Mouse (Mus musculus): ENCODE measurements at regions not wholly inside any gene's neighbourhood (a gene's known extent, or its start where the extent isn't known, plus 50 kb on each side); places are given as distances from the start of the nearest gene placed in this dataset. TPM values are rescaled to one million over a fixed set of nuclear protein-coding genes. Genes with fewer than 3 reads are reported as not detected.
A peak's percentile ranks its signal among the peaks of the same experiment; 100 is the strongest.

GRCm38 (mm10) chr1:168502266-168502665, 70.2 kb upstream of the Pbx1 start:
- no peak overlapping the region for H3K9ac ChIP-seq (replicated peaks; ENCODE audit: low read depth)
- H3K4me2 ChIP-seq (replicated peaks; ENCODE audit: low read depth, low read length): no peak overlapping the region
- H3K27me3 ChIP-seq (replicated peaks; ENCODE audit: insufficient read depth, low read length): no peaks in the 10 kb centered on the region
- 37% methylated on average over 7 of the region's 7 CpGs for WGBS
- peak; percentile 91 for ATAC-seq
- no peaks in the 10 kb centered on the region for H3K36me3 ChIP-seq (ENCODE audit: insufficient read depth, low read length)
- no peaks in the 10 kb centered on the region for H3K9me3 ChIP-seq (ENCODE audit: low read length)
- H3K4me1 ChIP-seq (ENCODE audit: insufficient read depth, low read depth, low read length): no peaks in the 10 kb centered on the region; the same call in 1 of the 2 replicates
- TF ChIP-seq CTCF (IDR thresholded peaks at IDR 0.05): no peak
- peak; percentile 71 for TF ChIP-seq EP300 (IDR thresholded peaks at IDR 0.05)
- peak; percentile 75 for DNase-seq (ENCODE audit: low spot score)
- H3K27ac ChIP-seq (ENCODE audit: low read length): no peak overlapping the region; the same call in 1 of the 2 replicates
- no peak overlapping the region for H3K4me3 ChIP-seq (ENCODE audit: low read depth, low read length)

GRCm38 (mm10) chr1:168501375-168502169, 69.5 kb upstream of the Pbx1 start:
- Histone ChIP-seq H3K9ac (replicated peaks; ENCODE audit: low read depth) (no peak overlapping the region), H3K4me1 (ENCODE audit: insufficient read depth, low read depth, low read length) (no peaks in the 10 kb centered on the region; the same call in 1 of the 2 replicates), H3K27me3 (replicated peaks; ENCODE audit: insufficient read depth, low read length) (no peaks in the 10 kb centered on the region), H3K4me2 (replicated peaks; ENCODE audit: low read depth, low read length) (no peak overlapping the region), H3K27ac (ENCODE audit: low read length) (no peak overlapping the region), H3K4me3 (ENCODE audit: low read depth, low read length) (no peak overlapping the region), H3K9me3 (ENCODE audit: low read length) (no peaks in the 10 kb centered on the region), H3K36me3 (ENCODE audit: insufficient read depth, low read length) (no peaks in the 10 kb centered on the region)
- DNase-seq (ENCODE audit: low spot score): peak; percentile 14
- 30% methylated on average over 4 of the region's 4 CpGs for WGBS
- TF ChIP-seq EP300 (IDR thresholded peaks at IDR 0.05): no peak
- TF ChIP-seq CTCF (IDR thresholded peaks at IDR 0.05): no peak
- no peak for ATAC-seq

DNA sequence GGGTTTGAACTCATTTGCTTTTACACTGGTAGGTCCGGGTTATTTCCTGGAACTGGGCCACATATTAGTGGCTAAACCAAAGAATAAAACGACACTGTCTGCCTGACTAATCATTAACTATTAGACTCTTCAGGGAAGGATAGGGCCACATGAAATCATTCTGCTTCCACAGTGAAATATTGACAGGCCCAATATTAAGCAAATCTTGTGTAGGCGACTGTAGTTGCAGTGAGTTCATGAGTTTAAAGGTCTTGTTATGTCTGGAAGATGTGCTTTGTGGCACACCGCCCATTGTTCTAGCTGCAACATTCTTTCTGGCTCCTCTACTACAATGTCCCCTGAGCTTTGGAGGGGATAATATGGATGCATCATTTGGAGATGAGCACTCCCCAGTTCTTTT, 65.7 kb upstream of the Pbx1 start:
- Histone ChIP-seq H3K9me3 (ENCODE audit: low read length) (no peaks in the 10 kb centered on the region), H3K4me1 (ENCODE audit: insufficient read depth, low read depth, low read length) (no peaks in the 10 kb centered on the region; the same call in 1 of the 2 replicates), H3K9ac (replicated peaks; ENCODE audit: low read depth) (no peak overlapping the region), H3K36me3 (ENCODE audit: insufficient read depth, low read length) (no peaks in the 10 kb centered on the region), H3K27me3 (replicated peaks; ENCODE audit: insufficient read depth, low read length) (no peaks in the 10 kb centered on the region), H3K27ac (ENCODE audit: low read length) (no peak overlapping the region), H3K4me3 (ENCODE audit: low read depth, low read length) (no peak overlapping the region), H3K4me2 (replicated peaks; ENCODE audit: low read depth, low read length) (no peak overlapping the region)
- TF ChIP-seq CTCF (IDR thresholded peaks at IDR 0.05) (no peak), EP300 (IDR thresholded peaks at IDR 0.05) (no peak)
- 43% methylated on average over 4 of the region's 4 CpGs for WGBS
- ATAC-seq: no peak
- no peak for DNase-seq (ENCODE audit: low spot score)

DNA sequence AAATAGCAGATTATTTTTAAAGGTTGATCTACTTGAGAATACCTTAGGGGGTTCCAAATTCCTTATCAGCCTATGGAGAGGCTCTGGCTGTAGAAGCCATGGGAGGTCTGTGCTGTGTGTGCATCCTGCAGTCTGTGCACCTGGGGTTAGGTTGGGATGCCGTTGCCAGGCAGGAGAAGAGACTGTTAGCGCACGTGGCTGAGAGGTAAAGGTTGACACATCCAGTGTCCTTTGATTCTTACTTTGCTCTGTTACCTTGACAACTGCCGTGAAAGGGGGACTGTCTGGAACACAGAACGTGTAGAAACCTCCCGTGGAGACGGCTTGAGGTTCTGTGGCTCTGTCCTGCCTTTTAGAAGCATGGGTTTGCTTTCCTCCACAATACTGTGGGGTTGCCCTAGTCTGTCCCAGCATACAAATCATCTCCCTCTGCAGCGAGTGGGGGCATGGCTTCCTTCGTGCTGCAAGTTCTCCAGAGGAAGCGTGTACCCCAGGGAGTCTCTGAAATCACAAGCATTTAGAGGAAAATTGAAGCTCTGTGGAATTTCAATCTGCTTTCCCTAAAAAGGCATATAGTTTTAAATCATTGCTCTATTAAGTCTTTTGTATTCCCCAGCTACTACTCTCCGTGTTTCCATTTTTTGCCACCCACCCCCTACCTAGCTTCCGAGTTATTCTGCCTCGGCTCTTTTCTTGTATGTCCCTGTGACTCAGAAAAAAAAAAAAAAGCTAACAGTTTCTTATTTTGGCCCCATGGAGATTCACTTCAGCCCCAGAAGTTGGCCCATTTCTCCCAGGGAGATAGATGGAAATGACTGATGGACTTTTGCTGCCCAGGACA, 63.8 kb upstream of the Pbx1 start:
- Histone ChIP-seq H3K27me3 (replicated peaks; ENCODE audit: insufficient read depth, low read length) (no peaks in the 10 kb centered on the region), H3K4me1 (ENCODE audit: insufficient read depth, low read depth, low read length) (no peaks in the 10 kb centered on the region), H3K27ac (ENCODE audit: low read length) (no peak overlapping the region), H3K4me2 (replicated peaks; ENCODE audit: low read depth, low read length) (no peak overlapping the region), H3K36me3 (ENCODE audit: insufficient read depth, low read length) (no peaks in the 10 kb centered on the region), H3K9ac (replicated peaks; ENCODE audit: low read depth) (no peak overlapping the region), H3K9me3 (ENCODE audit: low read length) (no peaks in the 10 kb centered on the region), H3K4me3 (ENCODE audit: low read depth, low read length) (no peak overlapping the region)
- TF ChIP-seq CTCF (IDR thresholded peaks at IDR 0.05): no peak
- no peak for TF ChIP-seq EP300 (IDR thresholded peaks at IDR 0.05)
- ATAC-seq: no peak
- DNase-seq (ENCODE audit: low spot score): no peak
- WGBS: 54% methylated on average over 13 of the region's 13 CpGs

GRCm38 (mm10) chr1:168487492-168487891, 55.4 kb upstream of the Pbx1 start:
- DNase-seq (ENCODE audit: low spot score) (no peak), ATAC-seq (no peak)
- no peak overlapping the region for H3K4me2 ChIP-seq (replicated peaks; ENCODE audit: low read depth, low read length)
- no peak overlapping the region for H3K9ac ChIP-seq (replicated peaks; ENCODE audit: low read depth)
- H3K4me3 ChIP-seq (ENCODE audit: low read depth, low read length): no peak overlapping the region
- no peak for TF ChIP-seq CTCF (IDR thresholded peaks at IDR 0.05)
- no peak for TF ChIP-seq EP300 (IDR thresholded peaks at IDR 0.05)
- 83% methylated on average over 7 of the region's 7 CpGs for WGBS
- H3K36me3 ChIP-seq (ENCODE audit: insufficient read depth, low read length): no peaks in the 10 kb centered on the region
- no peaks in the 10 kb centered on the region for H3K4me1 ChIP-seq (ENCODE audit: insufficient read depth, low read depth, low read length)
- no peaks in the 10 kb centered on the region for H3K27me3 ChIP-seq (replicated peaks; ENCODE audit: insufficient read depth, low read length)
- no peak overlapping the region for H3K27ac ChIP-seq (ENCODE audit: low read length)
- no peaks in the 10 kb centered on the region for H3K9me3 ChIP-seq (ENCODE audit: low read length)

DNA sequence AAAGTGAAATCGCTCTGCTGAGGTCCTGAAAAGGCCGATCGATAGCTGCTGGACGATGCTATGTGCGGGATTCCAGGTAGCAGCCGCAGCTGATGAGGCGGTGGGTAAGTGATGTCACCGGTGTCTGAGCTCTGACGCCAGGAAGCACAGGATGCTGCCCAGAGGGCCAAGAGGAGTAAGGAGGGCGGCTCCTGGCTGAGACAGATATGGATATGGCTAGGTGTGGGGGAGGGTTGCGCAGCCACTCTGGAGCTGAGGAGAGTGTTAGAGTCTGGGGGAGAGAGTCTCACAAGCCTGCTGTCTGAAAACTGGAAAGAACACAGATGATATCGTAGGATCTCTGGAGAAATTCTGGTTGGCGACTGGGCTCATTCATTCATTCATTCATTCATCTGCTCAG, 51.6 kb upstream of the Pbx1 start:
- DNase-seq (ENCODE audit: low spot score): no peak
- WGBS: 71% methylated on average over 13 of the region's 13 CpGs
- no peak for TF ChIP-seq CTCF (IDR thresholded peaks at IDR 0.05)
- no peak for TF ChIP-seq EP300 (IDR thresholded peaks at IDR 0.05)
- no peak overlapping the region for H3K9ac ChIP-seq (replicated peaks; ENCODE audit: low read depth)
- H3K4me3 ChIP-seq (ENCODE audit: low read depth, low read length): no peak overlapping the region
- no peak for ATAC-seq
- H3K27me3 ChIP-seq (replicated peaks; ENCODE audit: insufficient read depth, low read length): no peaks in the 10 kb centered on the region
- H3K4me1 ChIP-seq (ENCODE audit: insufficient read depth, low read depth, low read length): no peaks in the 10 kb centered on the region
- no peaks in the 10 kb centered on the region for H3K9me3 ChIP-seq (ENCODE audit: low read length)
- H3K36me3 ChIP-seq (ENCODE audit: insufficient read depth, low read length): no peaks in the 10 kb centered on the region
- H3K4me2 ChIP-seq (replicated peaks; ENCODE audit: low read depth, low read length): no peak overlapping the region
- H3K27ac ChIP-seq (ENCODE audit: low read length): no peak overlapping the region

Small RNA genes in the stretch of these regions (microRNA-seq; reads per million reads assigned to microRNA genes)
- not detected for gene Mir6348
- gene Mir6354: not detected
